Mouse (Mus musculus) heart, postnatal 0 days (tissue): ENCODE data around the gene Ap3m1. TPM values are rescaled to one million over a fixed set of nuclear protein-coding genes. Genes with fewer than 3 reads are reported as not detected.
A peak's percentile ranks its signal among the peaks of the same experiment; 100 is the strongest.

ENCODE experiments used
- ATAC-seq: fragments of 200-750 bp; cut with Nextera tagmentation; 2 replicates; pipeline ENCODE4 v1.8.0; 2017; ENCODE audit warnings: low read depth, moderate number of reproducible peaks, moderate library complexity; ENCODE audit not compliant: insufficient read depth
- DNase-seq: peaks from one replicate; pipeline ENCODE4 v3.0.0-alpha.2; 2016; ENCODE audit warnings: low spot score
- H3K27ac ChIP-seq: fragments of 300-500 bp; sonication (generic); 2 replicates; pipeline ENCODE4 v1.5.1; 2014; ENCODE audit warnings: low read depth, mild to moderate bottlenecking
- H3K27me3 ChIP-seq: fragments of 300-500 bp; sonication (generic); 2 replicates; pipeline ENCODE4 v1.6.1; 2014; ENCODE audit warnings: low read length, mixed read lengths; ENCODE audit not compliant: control insufficient read depth, insufficient read depth
- H3K36me3 ChIP-seq: fragments of 300-500 bp; sonication (generic); replicated peaks from 2 replicates; pipeline ENCODE4 v1.6.1; 2014; ENCODE audit warnings: low read length, mixed read lengths; ENCODE audit not compliant: control insufficient read depth, insufficient read depth
- H3K4me1 ChIP-seq: fragments of 300-500 bp; sonication (generic); 2 replicates; pipeline ENCODE4 v1.6.1; 2014; ENCODE audit warnings: antibody characterized with exemption; ENCODE audit not compliant: control insufficient read depth, insufficient read depth
- H3K4me2 ChIP-seq: fragments of 300-500 bp; sonication (generic); 2 replicates; pipeline ENCODE4 v1.6.1; 2014; ENCODE audit warnings: low read depth, mild to moderate bottlenecking, low read length, moderate library complexity
- H3K4me3 ChIP-seq: fragments of 300-500 bp; sonication (generic); 2 replicates; pipeline ENCODE4 v1.5.1; 2014; ENCODE audit warnings: low read depth, low read length
- H3K9ac ChIP-seq: fragments of 300-500 bp; sonication (generic); replicated peaks from 2 replicates; pipeline ENCODE4 v1.6.1; 2014; ENCODE audit warnings: low read depth, low read length, mixed read lengths
- H3K9me3 ChIP-seq: fragments of 300-500 bp; sonication (generic); replicated peaks from 2 replicates; pipeline ENCODE4 v1.6.1; 2016; ENCODE audit warnings: low read length; ENCODE audit not compliant: control insufficient read depth
- CTCF ChIP-seq: IDR thresholded peaks from 2 replicates; pipeline ENCODE4 v1.5.1; 2016; ENCODE audit warnings: antibody characterized with exemption, control low read depth, low read depth
- EP300 ChIP-seq: IDR thresholded peaks from 2 replicates; pipeline ENCODE4 v1.6.1; 2016; ENCODE audit warnings: antibody characterized with exemption, low read depth
- WGBS: fragments of 180-500 bp; shearing (Covaris S2); extraction: QIAGEN DNeasy Blood & Tissue Kit; methylation state at CpG from one replicate; pipeline ENCODE4 v1.1.7; 2014; 5-methylcytosine and 5-hydroxymethylcytosine counted together
- polyA plus RNA-seq: library from polyadenylated mRNA; unstranded; fragments of >200 nt; fragmentation: Nextera tagmentation; extraction: Ambion mirVana; gene quantifications from 2 replicates; pipeline ENCODE4 v1.2.1, GENCODE M21; 2015
- total RNA-seq: library from RNA; depleted of rRNA; stranded (reverse); fragments of >200 nt; gene quantifications from 2 replicates; pipeline ENCODE4 v1.2.3, GENCODE M21; 2014; ENCODE audit warnings: low replicate concordance

Gene Ap3m1
- total and polyA plus RNA-seq, 2 experiments from 2014 or later, result 43.6 to 63.7 TPM

GRCm38 (mm10) chr14:21052781-21053130 is 448 bp upstream of the Ap3m1 start:
- Histone ChIP-seq H3K36me3 (no peaks in the 10 kb centered on the region), H3K4me2 (peak overlapping the region; percentile 76), H3K27ac (peak overlapping the region; percentile 96), H3K4me1 (peaks cover 21% of the 10 kb centered on the region), H3K27me3 (no peaks in the 10 kb centered on the region), H3K9ac (peak overlapping the region; percentile 86), H3K4me3 (peak overlapping the region; percentile 91), H3K9me3 (no peaks in the 10 kb centered on the region)
- 0% methylated on average over 25 of the region's 25 CpGs for WGBS
- ATAC-seq (peak; percentile 76), DNase-seq (peak; percentile 56)
- TF ChIP-seq CTCF, result peak; percentile 8; the same call in 1 of the 2 replicates
- TF ChIP-seq EP300, result no peak

GRCm38 (mm10) chr14:21051380-21052111 is 762 bp downstream of the Ap3m1 start:
- Histone ChIP-seq H3K4me1 (peaks cover 22% of the 10 kb centered on the region), H3K4me3 (peak overlapping the region; percentile 91), H3K9ac (peak overlapping the region; percentile 86), H3K4me2 (peak overlapping the region; percentile 76), H3K27ac (peak overlapping the region; percentile 96), H3K36me3 (no peaks in the 10 kb centered on the region; the same call in 1 of the 2 replicates), H3K27me3 (no peaks in the 10 kb centered on the region), H3K9me3 (no peaks in the 10 kb centered on the region)
- WGBS, result 7% methylated on average over 25 of the region's 28 CpGs
- TF ChIP-seq EP300 (no peak), CTCF (no peak)
- ATAC-seq (peak; percentile 0; the same call in 1 of the 2 replicates), DNase-seq (no peak)

GRCm38 (mm10) chr14:21050734-21051133 is 1.6 kb downstream of the Ap3m1 start:
- Histone ChIP-seq H3K9ac (no peak overlapping the region), H3K4me3 (no peak overlapping the region), H3K9me3 (no peaks in the 10 kb centered on the region), H3K27ac (no peak overlapping the region), H3K4me2 (no peak overlapping the region), H3K27me3 (no peaks in the 10 kb centered on the region), H3K36me3 (peaks cover 4% of the 10 kb centered on the region; the same call in 1 of the 2 replicates), H3K4me1 (peaks cover 22% of the 10 kb centered on the region)
- TF ChIP-seq CTCF (peak; percentile 48), EP300 (no peak)
- ATAC-seq (no peak), DNase-seq (no peak)
- WGBS, result 75% methylated on average over 3 of the region's 3 CpGs

GRCm38 (mm10) chr14:21048879-21049278 is 3.4 kb downstream of the Ap3m1 start:
- Histone ChIP-seq H3K27ac (no peak overlapping the region), H3K9me3 (no peaks in the 10 kb centered on the region), H3K36me3 (peaks cover 9% of the 10 kb centered on the region), H3K9ac (no peak overlapping the region), H3K27me3 (no peaks in the 10 kb centered on the region), H3K4me3 (no peak overlapping the region), H3K4me2 (no peak overlapping the region), H3K4me1 (peaks cover 22% of the 10 kb centered on the region)
- peak; percentile 49 for DNase-seq
- TF ChIP-seq EP300 (no peak), CTCF (peak; percentile 65)
- no peak for ATAC-seq

GRCm38 (mm10) chr14:21047840-21048239 is 4.5 kb downstream of the Ap3m1 start:
- no peak overlapping the region for H3K27ac ChIP-seq
- H3K9ac ChIP-seq, result no peak overlapping the region
- H3K9me3 ChIP-seq, result no peaks in the 10 kb centered on the region
- 72% methylated on average over 2 of the region's 2 CpGs for WGBS
- TF ChIP-seq CTCF (no peak), EP300 (no peak)
- ATAC-seq (no peak), DNase-seq (no peak)
- H3K4me2 ChIP-seq, result no peak overlapping the region
- H3K36me3 ChIP-seq, result peaks cover 9% of the 10 kb centered on the region
- H3K4me3 ChIP-seq, result no peak overlapping the region
- no peaks in the 10 kb centered on the region for H3K27me3 ChIP-seq
- H3K4me1 ChIP-seq, result peaks cover 13% of the 10 kb centered on the region

- no peaks in the 10 kb centered on the region for H3K9me3 ChIP-seq
- ATAC-seq (no peak), DNase-seq (no peak)
- no peak overlapping the region for H3K9ac ChIP-seq
- no peak overlapping the region for H3K27ac ChIP-seq
- H3K4me3 ChIP-seq, result no peak overlapping the region
- H3K27me3 ChIP-seq, result no peaks in the 10 kb centered on the region
- H3K4me1 ChIP-seq, result no peaks in the 10 kb centered on the region
- H3K4me2 ChIP-seq, result no peak overlapping the region
- H3K36me3 ChIP-seq, result peaks cover 50% of the 10 kb centered on the region
- 33% methylated on average over 4 of the region's 4 CpGs for WGBS
- TF ChIP-seq EP300, result no peak
- TF ChIP-seq CTCF, result no peak
Measured at GRCm38 (mm10) chr14:21039623-21040022, 12.7 kb downstream of the Ap3m1 start.
